Mouse (Mus musculus): ENCODE data around the gene Rprd1b.

Gene Rprd1b

GRCm38 (mm10) chr2:158128461-158129130, 100.3 kb downstream of the Rprd1b start:
- no peak for DNase-seq

GRCm38 (mm10) chr2:158129291-158130002, 101.2 kb downstream of the Rprd1b start:
- DNase-seq: no peak

GRCm38 (mm10) chr2:158130391-158130986, 102.2 kb downstream of the Rprd1b start:
- peak; percentile 71 for DNase-seq

GRCm38 (mm10) chr2:158131197-158131835, 103.0 kb downstream of the Rprd1b start:
- no peak for DNase-seq

DNA sequence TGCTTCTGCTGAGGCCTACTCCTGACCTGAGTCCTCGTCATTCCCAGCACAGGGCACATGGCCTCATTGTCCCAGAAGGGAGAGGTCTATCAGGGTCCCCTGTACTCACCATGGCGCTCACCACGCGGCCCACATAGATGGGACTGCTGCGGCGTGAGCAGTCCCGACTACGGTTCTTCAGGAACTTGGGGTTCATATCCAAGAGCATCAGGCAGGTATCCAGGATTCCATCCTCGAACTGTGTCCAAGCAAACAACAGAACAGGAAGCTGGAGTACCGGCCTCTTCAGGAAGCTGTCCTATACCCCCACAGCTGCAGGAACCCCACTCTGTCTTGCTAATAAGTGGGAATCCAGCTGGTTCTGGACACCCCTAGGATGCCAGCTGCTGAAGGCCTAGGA, 104.0 kb downstream of the Rprd1b start:
- no peak for DNase-seq

DNA sequence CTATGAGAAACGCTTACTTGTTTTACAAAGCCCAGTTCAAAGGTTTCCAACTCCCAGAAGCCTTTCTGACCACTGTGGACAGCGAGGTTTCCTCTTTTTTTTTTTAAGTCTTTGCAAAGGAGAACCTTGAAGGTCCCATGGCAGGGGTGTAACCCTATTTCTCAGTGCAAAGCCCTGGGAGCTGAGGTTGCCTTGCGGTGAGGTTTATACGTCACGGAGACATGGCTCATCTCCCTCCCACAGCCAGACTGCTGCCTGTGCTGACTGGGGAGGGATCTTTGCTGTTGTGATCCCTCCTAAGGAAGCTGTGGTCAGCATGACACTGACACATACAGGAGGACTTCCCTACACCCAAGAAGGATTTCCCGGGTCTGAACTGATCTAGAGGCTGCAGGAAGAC, 104.8 kb downstream of the Rprd1b start:
- no peak for DNase-seq

DNA sequence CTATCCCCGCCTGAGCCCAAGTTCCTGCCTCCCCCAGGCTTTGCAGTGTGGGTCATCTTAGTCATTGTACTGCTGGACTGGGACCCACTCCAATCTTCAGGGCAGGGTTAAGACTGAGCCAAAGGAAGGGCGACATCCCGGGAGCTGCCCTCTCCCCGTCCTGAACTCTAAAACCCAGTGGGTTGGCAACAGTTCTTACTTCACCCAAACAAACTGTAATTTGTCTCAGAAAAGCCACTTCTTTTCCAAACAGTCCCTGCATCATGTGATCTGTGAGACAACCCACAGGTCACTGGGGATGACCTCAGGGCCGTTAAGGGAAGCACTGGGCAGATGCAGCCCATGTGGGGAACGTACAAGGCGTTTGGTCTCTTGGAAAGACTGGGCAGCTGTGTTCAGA, 107.9 kb downstream of the Rprd1b start:
- peak; percentile 74 for DNase-seq

- no peak for DNase-seq
Observed at GRCm38 (mm10) chr2:158137771-158138170, 109.5 kb downstream of the Rprd1b start.

DNA sequence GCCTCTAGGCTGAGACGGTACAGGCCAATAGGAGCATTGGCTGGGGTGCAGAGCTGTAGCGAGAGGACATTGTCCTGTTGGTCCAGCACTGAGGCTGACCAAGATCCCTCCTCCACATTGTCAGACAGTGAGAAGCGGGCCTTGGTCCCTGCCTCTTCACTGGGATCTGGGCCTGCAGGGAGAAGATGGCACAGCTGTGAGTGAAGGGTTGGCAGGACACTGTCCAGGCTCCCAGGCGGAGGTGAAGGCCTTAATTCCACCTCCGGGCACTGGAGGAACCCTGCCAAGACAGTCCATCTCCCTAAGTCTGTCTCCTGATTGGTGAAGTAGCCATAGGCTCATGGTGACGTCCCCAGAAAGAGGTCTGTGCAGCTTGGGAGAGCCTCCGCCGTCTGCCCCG, 110.5 kb downstream of the Rprd1b start:
- no peak for DNase-seq

DNA sequence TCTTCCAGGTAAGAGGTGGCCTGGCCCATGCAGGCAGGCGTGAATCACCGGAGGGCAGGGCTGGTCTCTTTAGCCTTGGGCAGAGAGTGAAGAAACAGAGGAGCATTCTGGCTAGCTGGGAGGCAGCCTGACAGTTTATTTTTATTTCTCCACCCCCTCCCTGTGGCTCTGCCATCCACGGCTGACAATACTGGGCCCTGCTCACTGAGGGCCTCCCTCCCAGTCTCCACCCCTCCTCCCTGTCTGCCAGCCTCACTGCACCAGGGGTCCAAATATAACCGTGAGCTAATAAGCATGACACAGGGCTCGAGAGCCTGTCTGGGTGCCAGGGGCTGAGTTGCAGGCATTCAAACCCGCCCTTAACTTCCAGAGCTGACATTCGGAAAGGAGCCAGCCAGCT, 111.3 kb downstream of the Rprd1b start:
- DNase-seq: peak; percentile 77

GRCm38 (mm10) chr2:158140664-158141063, 112.4 kb downstream of the Rprd1b start:
- DNase-seq: no peak

GRCm38 (mm10) chr2:158141271-158141670, 113.0 kb downstream of the Rprd1b start:
- DNase-seq: no peak

GRCm38 (mm10) chr2:158141690-158142440, 113.6 kb downstream of the Rprd1b start:
- DNase-seq: no peak

GRCm38 (mm10) chr2:158142981-158143380, 114.7 kb downstream of the Rprd1b start:
- no peak for DNase-seq

DNA sequence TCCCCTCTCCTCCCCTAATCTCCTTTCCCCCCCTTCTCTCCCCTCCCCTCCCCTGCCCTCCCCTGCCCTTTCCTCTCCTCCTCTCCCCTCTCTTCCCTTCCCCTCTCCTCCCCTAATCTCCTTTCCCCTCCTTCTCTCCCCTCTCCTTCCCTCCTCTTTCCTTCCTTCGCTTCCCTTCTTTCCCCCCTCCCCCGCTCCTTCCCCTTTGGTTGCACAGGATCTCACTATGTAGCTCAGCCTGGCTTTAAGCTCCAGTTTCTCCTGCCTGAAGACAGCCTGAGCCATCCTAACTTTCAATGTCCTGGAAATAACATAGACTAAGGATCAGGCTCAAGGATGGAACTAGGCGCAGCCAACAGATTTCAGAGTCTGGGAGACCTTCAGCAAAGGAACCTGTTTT, 115.5 kb downstream of the Rprd1b start:
- DNase-seq: no peak

DNA sequence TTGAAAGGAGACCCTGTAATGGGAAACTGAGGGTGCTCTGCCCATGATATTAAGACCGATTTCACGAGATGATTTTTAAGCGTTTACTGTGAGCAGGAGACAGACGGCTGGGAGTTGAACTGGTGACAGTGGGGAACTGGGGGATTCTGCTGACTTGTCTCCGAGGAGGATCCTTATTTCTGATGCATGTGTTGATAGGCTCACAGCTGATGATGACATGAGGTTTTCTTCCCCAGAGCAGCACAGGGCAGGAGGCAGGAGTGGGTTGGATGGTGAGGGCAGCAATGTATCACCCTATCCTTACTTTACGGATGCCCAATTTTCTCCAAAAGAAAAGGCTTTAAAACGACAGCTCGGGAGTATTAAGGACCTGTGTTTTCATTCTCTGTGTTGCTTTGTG, 116.0 kb downstream of the Rprd1b start:
- DNase-seq: no peak

- no peak for DNase-seq
Observed at GRCm38 (mm10) chr2:158144750-158145527, 116.6 kb downstream of the Rprd1b start.

DNA sequence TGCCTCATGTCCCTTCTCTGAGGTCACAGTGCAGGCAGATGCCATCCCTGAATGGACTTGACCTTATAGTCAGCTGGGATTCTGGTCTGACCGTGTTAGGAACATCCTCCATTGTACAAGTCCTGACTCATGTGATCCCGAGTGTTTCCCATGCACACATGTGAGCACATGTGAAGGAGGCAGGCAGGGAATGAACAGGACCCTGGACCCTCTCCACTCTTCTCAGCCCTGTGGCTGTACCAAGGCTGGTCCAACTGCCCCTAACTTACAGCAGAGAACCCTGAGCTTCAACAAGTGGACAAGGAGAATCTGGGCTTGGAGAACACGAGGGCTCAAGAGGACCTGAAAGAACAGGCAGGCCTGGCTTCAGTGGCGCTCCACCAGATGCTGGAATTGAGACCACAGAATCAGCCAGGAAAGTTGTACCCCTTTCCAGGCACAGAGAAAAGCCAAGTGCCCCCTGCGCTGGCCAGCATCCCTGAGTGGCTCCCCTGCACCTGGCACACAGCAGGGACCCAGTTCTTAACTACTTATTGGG, 117.3 kb downstream of the Rprd1b start:
- no peak for DNase-seq

GRCm38 (mm10) chr2:158146223-158146622, 117.9 kb downstream of the Rprd1b start, which contains the start of gene Tgm2:
TSS of gene Tgm2 (minus strand) at chr2:158146436.
- DNase-seq: peak; percentile 98

DNA sequence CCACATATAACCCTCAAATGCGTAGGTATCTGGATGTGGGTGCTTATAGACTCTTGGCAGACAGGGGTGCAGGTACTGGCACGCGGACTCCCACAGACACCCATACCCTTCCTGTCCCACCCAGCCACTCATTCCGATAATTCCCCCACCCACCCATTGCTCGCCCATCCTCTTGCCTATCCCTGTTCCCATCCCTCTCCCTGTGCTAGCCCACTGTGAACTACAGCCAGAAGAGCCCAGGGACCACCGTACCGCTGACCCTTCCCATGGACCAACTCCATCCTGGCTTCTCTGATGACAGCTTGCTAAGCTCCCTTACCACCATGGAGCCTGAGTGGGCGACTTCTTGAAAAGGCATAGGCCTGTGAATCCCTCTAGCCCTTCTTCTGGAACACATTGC, 118.7 kb downstream of the Rprd1b start:
- DNase-seq: no peak

DNA sequence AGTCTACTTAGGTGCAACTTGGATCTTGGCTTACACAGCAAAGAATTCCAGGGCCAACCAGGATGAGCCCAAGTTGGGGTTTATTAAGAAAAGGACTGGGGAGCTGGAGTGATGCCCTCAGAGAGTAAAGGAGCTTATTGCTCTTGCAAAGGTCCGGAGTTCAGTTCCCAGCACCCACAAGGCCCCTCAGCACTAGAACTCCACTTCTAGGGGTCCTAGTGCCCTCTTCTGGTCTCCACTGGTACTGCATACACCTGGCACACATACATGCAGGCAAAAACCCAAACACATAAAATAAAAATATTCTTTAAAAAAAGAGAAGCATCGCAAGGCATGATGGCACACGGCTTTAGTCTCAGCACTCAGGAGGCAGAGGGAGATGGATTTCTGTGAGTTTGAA, 122.8 kb downstream of the Rprd1b start:
- no peak for DNase-seq
